Mouse (Mus musculus): ENCODE data around the gene Ltbp1.
A peak's percentile ranks its signal among the peaks of the same experiment; 100 is the strongest.

Gene Ltbp1

GRCm38 (mm10) chr17:75004820-75005219, 548 bp upstream of the Ltbp1 start:
- peak; percentile 44 to 77 for DNase-seq (ENCODE audit: low spot score in 2 of 2)

GRCm38 (mm10) chr17:75005685-75006680, 615 bp downstream of the Ltbp1 start:
- DNase-seq (ENCODE audit: low spot score in 2 of 2): peak; percentile 19 to 29

GRCm38 (mm10) chr17:75010955-75011354, 5.6 kb downstream of the Ltbp1 start:
- no peak for DNase-seq (ENCODE audit: low spot score in 2 of 2)

GRCm38 (mm10) chr17:75013211-75013610, 7.8 kb downstream of the Ltbp1 start:
- DNase-seq (ENCODE audit: low spot score in 2 of 2): no peak

GRCm38 (mm10) chr17:75013868-75014267, 8.5 kb downstream of the Ltbp1 start:
- DNase-seq (ENCODE audit: low spot score in 2 of 2): no peak

- DNase-seq (ENCODE audit: low spot score in 2 of 2): no peak
Observed at GRCm38 (mm10) chr17:75014601-75015356, 9.4 kb downstream of the Ltbp1 start.

GRCm38 (mm10) chr17:75015546-75015945, 10.2 kb downstream of the Ltbp1 start:
- DNase-seq (ENCODE audit: low spot score in 2 of 2): no peak

- DNase-seq (ENCODE audit: low spot score in 2 of 2): peak; percentile 16 to 62
Observed at GRCm38 (mm10) chr17:75017423-75017822, 12.1 kb downstream of the Ltbp1 start.

GRCm38 (mm10) chr17:75018142-75018541, 12.8 kb downstream of the Ltbp1 start:
- no peak for DNase-seq (ENCODE audit: low spot score in 2 of 2)

GRCm38 (mm10) chr17:75020026-75020425, 14.7 kb downstream of the Ltbp1 start:
- DNase-seq (ENCODE audit: low spot score in 2 of 2): no peak

- DNase-seq (ENCODE audit: low spot score in 2 of 2): no peak
Observed at GRCm38 (mm10) chr17:75020619-75021018, 15.3 kb downstream of the Ltbp1 start.

- no peak for DNase-seq (ENCODE audit: low spot score in 2 of 2)
Observed at GRCm38 (mm10) chr17:75027358-75028131, 22.2 kb downstream of the Ltbp1 start.

- no peak for DNase-seq (ENCODE audit: low spot score in 2 of 2)
Observed at GRCm38 (mm10) chr17:75033356-75033755, 28.0 kb downstream of the Ltbp1 start.

- DNase-seq (ENCODE audit: low spot score in 2 of 2): no peak
Observed at GRCm38 (mm10) chr17:75033872-75034615, 28.7 kb downstream of the Ltbp1 start.

- DNase-seq (ENCODE audit: low spot score in 2 of 2): no peak
Observed at GRCm38 (mm10) chr17:75036881-75037280, 31.5 kb downstream of the Ltbp1 start.

GRCm38 (mm10) chr17:75039017-75039416, 33.6 kb downstream of the Ltbp1 start:
- no peak for DNase-seq (ENCODE audit: low spot score in 2 of 2)

GRCm38 (mm10) chr17:75049366-75049969, 44.1 kb downstream of the Ltbp1 start:
- no peak for DNase-seq (ENCODE audit: low spot score in 2 of 2)

- no peak for DNase-seq (ENCODE audit: low spot score in 2 of 2)
Observed at GRCm38 (mm10) chr17:75051440-75051925, 46.1 kb downstream of the Ltbp1 start.

GRCm38 (mm10) chr17:75055235-75055634, 49.9 kb downstream of the Ltbp1 start:
- DNase-seq (ENCODE audit: low spot score in 2 of 2): no peak

- no peak for DNase-seq (ENCODE audit: low spot score in 2 of 2)
Observed at GRCm38 (mm10) chr17:75055961-75056360, 50.6 kb downstream of the Ltbp1 start.
